Mouse (Mus musculus) MEL (cell line): ENCODE measurements at regions not wholly inside any gene's neighbourhood (a gene's known extent, or its start where the extent isn't known, plus 50 kb on each side); places are given as distances from the start of the nearest gene placed in this dataset.

ENCODE experiments used
- CTCF ChIP-seq, 3 experiments: IDR thresholded peaks in 2 of 3; conservative IDR thresholded peaks in 1 of 3; 2 replicates each; pipeline ENCODE4 v1.5.1; 2011 to 2012; ENCODE audit warnings: low read length in 3 of 3, low read depth in 2 of 3, mild to moderate bottlenecking in 2 of 3, improper control_type of control experiment in 1 of 3, inconsistent platforms in 1 of 3, mixed read lengths in 1 of 3, moderate library complexity in 1 of 3; ENCODE audit not compliant: control insufficient read depth in 1 of 3, insufficient read depth in 1 of 3, poor library complexity in 1 of 3, severe bottlenecking in 1 of 3
- E2F4 ChIP-seq: IDR thresholded peaks from 2 replicates; pipeline ENCODE4 v1.6.1; 2011; ENCODE audit warnings: low read depth, low read length, improper control_type of control experiment, borderline replicate concordance
- ELF1 ChIP-seq: IDR thresholded peaks from 2 replicates; pipeline ENCODE4 v1.6.1; 2014; ENCODE audit warnings: low read depth, mild to moderate bottlenecking, inconsistent platforms, low read length, improper control_type of control experiment, moderate library complexity
- EP300 ChIP-seq, 2 experiments: IDR thresholded peaks; 2 replicates each; pipeline ENCODE4 v1.6.1; 2011; ENCODE audit warnings: improper control_type of control experiment in 2 of 2, low read length in 2 of 2, low read depth in 1 of 2, mild to moderate bottlenecking in 1 of 2
- HCFC1 ChIP-seq: IDR thresholded peaks from 2 replicates; pipeline ENCODE4 v1.6.1; 2012; ENCODE audit warnings: low read depth, mild to moderate bottlenecking, inconsistent platforms, low read length, improper control_type of control experiment, moderate library complexity
- MAFK ChIP-seq: IDR thresholded peaks from 2 replicates; pipeline ENCODE4 v1.6.1; 2011; ENCODE audit warnings: low read depth, mild to moderate bottlenecking, low read length, improper control_type of control experiment, borderline replicate concordance
- MAX ChIP-seq: IDR thresholded peaks from 2 replicates; pipeline ENCODE4 v1.6.1; 2011; ENCODE audit warnings: low read length, improper control_type of control experiment
- NRF1 ChIP-seq: IDR thresholded peaks from 2 replicates; pipeline ENCODE4 v1.6.1; 2014; ENCODE audit warnings: low read depth, mild to moderate bottlenecking, inconsistent platforms, low read length, improper control_type of control experiment, moderate library complexity; ENCODE audit not compliant: poor library complexity, insufficient read depth, severe bottlenecking
- POLR2A ChIP-seq, 2 experiments: IDR thresholded peaks; 2 replicates each; pipeline ENCODE4 v1.6.1; 2011 to 2012; ENCODE audit warnings: low read length in 2 of 2, mild to moderate bottlenecking in 2 of 2, control low read depth in 1 of 2, improper control_type of control experiment in 1 of 2, low read depth in 1 of 2, moderate library complexity in 1 of 2; ENCODE audit not compliant: control insufficient read depth in 1 of 2, insufficient read depth in 1 of 2, poor library complexity in 1 of 2
- POLR2AphosphoS2 ChIP-seq: IDR thresholded peaks from 2 replicates; pipeline ENCODE4 v1.6.1; 2011; ENCODE audit warnings: low read length, improper control_type of control experiment
- POLR2AphosphoS5 ChIP-seq: IDR thresholded peaks from 2 replicates; pipeline ENCODE4 v1.6.1; 2012; ENCODE audit warnings: low read depth, borderline replicate concordance, mild to moderate bottlenecking, inconsistent platforms, low read length, moderate library complexity, mixed read lengths
- RAD21 ChIP-seq: IDR thresholded peaks from 2 replicates; pipeline ENCODE4 v1.6.1; 2011; ENCODE audit warnings: mild to moderate bottlenecking, low read depth, low read length, improper control_type of control experiment
- TCF12 ChIP-seq: IDR thresholded peaks from 2 replicates; pipeline ENCODE4 v1.6.1; 2014; ENCODE audit warnings: low read depth, mild to moderate bottlenecking, inconsistent platforms, low read length, improper control_type of control experiment, moderate library complexity
- UBTF ChIP-seq: IDR thresholded peaks from 2 replicates; pipeline ENCODE4 v1.6.1; 2012; ENCODE audit warnings: low read depth, mild to moderate bottlenecking, inconsistent platforms, low read length, improper control_type of control experiment, moderate library complexity, borderline replicate concordance; ENCODE audit not compliant: insufficient read depth

GRCm38 (mm10) chr10:114956257-114956656 is 154.2 kb upstream of the Trhde start:
- TF ChIP-seq UBTF (no peak), ELF1 (no peak), MAX (no peak), CTCF (IDR thresholded peaks at IDR 0.05 in 2 of 3, conservative IDR thresholded peaks at IDR 0.05 in 1 of 3; ENCODE audit: control insufficient read depth in 1 of 3, insufficient read depth in 1 of 3, low read depth in 2 of 3, low read length in 3 of 3, poor library complexity in 1 of 3, severe bottlenecking in 1 of 3) (no peak), TCF12 (no peak), E2F4 (no peak), EP300 (IDR thresholded peaks at IDR 0.05; ENCODE audit: low read depth in 1 of 2, low read length in 2 of 2) (no peak), POLR2AphosphoS2 (no peak), HCFC1 (no peak), RAD21 (no peak), NRF1 (no peak), POLR2A (IDR thresholded peaks at IDR 0.05; ENCODE audit: control insufficient read depth in 1 of 2, insufficient read depth in 1 of 2, low read depth in 1 of 2, low read length in 2 of 2, poor library complexity in 1 of 2) (no peak), MAFK (no peak), POLR2AphosphoS5 (no peak)
